Mouse (Mus musculus) layer of hippocampus, postnatal 25 days (tissue): ENCODE results near the gene Gjc2. TPM values are rescaled to one million over a fixed set of nuclear protein-coding genes. Genes with fewer than 3 reads are reported as not detected.

Experiments
- DNase-seq, 2 experiments: peaks; one replicate each; pipeline ENCODE4 v3.0.0; 2022; ENCODE audit warnings: mixed read lengths in 2 of 2, low spot score in 1 of 2; ENCODE audit errors: extremely low spot score in 1 of 2
- total RNA-seq, 2 experiments: library from RNA; stranded (reverse); gene quantifications; 2 replicates each; pipeline ENCODE4 v1.2.3; 2021

Gene Gjc2
- total RNA-seq, 2 experiments from 2014 or later: 20.7 to 23.4 TPM

GRCm38 (mm10) chr11:59209003-59209441 is 26.0 kb upstream of the Gjc2 start:
- DNase-seq: peak; percentile 43 to 51

GRCm38 (mm10) chr11:59208153-59208831 is 25.3 kb upstream of the Gjc2 start, which contains the start of gene 2310033P09Rik:
Gene 2310033P09Rik, plus strand, starts transcription at chr11:59208321.
- DNase-seq: peak; percentile 90 to 94

- peak; percentile 87 to 93 for DNase-seq
Observed at GRCm38 (mm10) chr11:59202081-59202995, 19.3 kb upstream of the Gjc2 start, which contains the start of gene Mrpl55. Gene Mrpl55, plus strand, starts transcription at chr11:59202486.

- no peak for DNase-seq
Observed at GRCm38 (mm10) chr11:59201216-59202002, 18.4 kb upstream of the Gjc2 start.

GRCm38 (mm10) chr11:59196230-59196629 is 13.2 kb upstream of the Gjc2 start:
- no peak for DNase-seq

GRCm38 (mm10) chr11:59192059-59192386 is 9.0 kb upstream of the Gjc2 start, which contains the start of gene Guk1:
Gene Guk1, minus strand, starts transcription at chr11:59192212.
- DNase-seq: no peak

- DNase-seq: peak; percentile 79 to 89
Observed at GRCm38 (mm10) chr11:59191231-59192058, 8.4 kb upstream of the Gjc2 start.

- no peak for DNase-seq
Observed at GRCm38 (mm10) chr11:59187706-59188105, 4.7 kb upstream of the Gjc2 start.

GRCm38 (mm10) chr11:59185490-59185889 is 2.5 kb upstream of the Gjc2 start:
- no peak for DNase-seq

GRCm38 (mm10) chr11:59183821-59184220 is 808 bp upstream of the Gjc2 start:
- DNase-seq: peak in 1 of 2 experiments; percentile 51

GRCm38 (mm10) chr11:59176921-59177320 is 6.1 kb downstream of the Gjc2 start:
- DNase-seq: no peak

GRCm38 (mm10) chr11:59176475-59176874 is 6.5 kb downstream of the Gjc2 start:
- DNase-seq: no peak

- DNase-seq: no peak
Observed at GRCm38 (mm10) chr11:59174189-59174838, 8.7 kb downstream of the Gjc2 start.

GRCm38 (mm10) chr11:59170549-59170948 is 12.5 kb downstream of the Gjc2 start:
- DNase-seq: no peak

GRCm38 (mm10) chr11:59169807-59170206 is 13.2 kb downstream of the Gjc2 start:
- DNase-seq: no peak

- no peak for DNase-seq
Observed at GRCm38 (mm10) chr11:59165616-59166241, 17.3 kb downstream of the Gjc2 start.

- no peak for DNase-seq
Observed at GRCm38 (mm10) chr11:59164384-59164783, 18.6 kb downstream of the Gjc2 start.
